Mouse (Mus musculus) ES-E14 (cell line): Measurements from ENCODE around the gene Gm38392. TPM values are rescaled to one million over a fixed set of nuclear protein-coding genes. Genes with fewer than 3 reads are reported as not detected.

Experiments used
- DNase-seq: peaks from one replicate; pipeline ENCODE4 v3.0.0-alpha.2; 2013; ENCODE audit warnings: low read depth, low spot score
- H3K27ac ChIP-seq: 2 replicates; pipeline ENCODE4 v1.5.1; 2012; ENCODE audit warnings: low read depth, mild to moderate bottlenecking, low read length, moderate library complexity, mixed read lengths; ENCODE audit not compliant: poor library complexity, insufficient read depth, severe bottlenecking
- H3K36me3 ChIP-seq: 2 replicates; pipeline ENCODE4 v1.6.1; 2012; ENCODE audit warnings: mild to moderate bottlenecking, low read length, moderate library complexity, mixed read lengths; ENCODE audit not compliant: control insufficient read depth, poor library complexity, insufficient read depth, severe bottlenecking
- H3K4me1 ChIP-seq, 2 experiments: fragments of 150-350 bp in 1 of 2; sonication (generic) in 1 of 2; 2 replicates each; pipeline ENCODE4 v1.6.1; 2012; ENCODE audit warnings: low read length in 2 of 2, mild to moderate bottlenecking in 1 of 2, mixed read lengths in 1 of 2; ENCODE audit not compliant: control insufficient read depth in 2 of 2, insufficient read depth in 2 of 2, poor library complexity in 1 of 2
- H3K4me3 ChIP-seq, 2 experiments: fragments of 150-350 bp in 1 of 2; sonication (generic) in 1 of 2; 2 replicates each; pipeline ENCODE4 v1.5.1; 2012; ENCODE audit warnings: low read length in 2 of 2, low read depth in 1 of 2, mild to moderate bottlenecking in 1 of 2, mixed read lengths in 1 of 2; ENCODE audit not compliant: insufficient read depth in 1 of 2, poor library complexity in 1 of 2, severe bottlenecking in 1 of 2
- H3K9ac ChIP-seq: 2 replicates; pipeline ENCODE4 v1.6.1; 2012; ENCODE audit warnings: low read depth, mild to moderate bottlenecking, low read length, mixed read lengths; ENCODE audit not compliant: poor library complexity, insufficient read depth, severe bottlenecking
- H3K9me3 ChIP-seq: fragments of 150-350 bp; sonication (generic); 2 replicates; pipeline ENCODE4 v1.6.1; 2012; ENCODE audit warnings: low read depth, mild to moderate bottlenecking, low read length; ENCODE audit not compliant: control insufficient read depth, insufficient read depth
- CHD2 ChIP-seq: IDR thresholded peaks from 2 replicates; pipeline ENCODE4 v1.6.1; 2014; ENCODE audit warnings: mild to moderate bottlenecking, low read depth, low read length, inconsistent platforms
- HCFC1 ChIP-seq: IDR thresholded peaks from 2 replicates; pipeline ENCODE4 v1.6.1; 2012; ENCODE audit warnings: low read length, inconsistent platforms, borderline replicate concordance; ENCODE audit not compliant: insufficient read depth
- MAFK ChIP-seq: IDR thresholded peaks from 2 replicates; pipeline ENCODE4 v1.6.1; 2014; ENCODE audit warnings: mild to moderate bottlenecking, low read depth, low read length, inconsistent platforms; ENCODE audit not compliant: insufficient read depth
- ZC3H11A ChIP-seq: IDR thresholded peaks from 2 replicates; pipeline ENCODE4 v1.6.1; 2012; ENCODE audit warnings: low read depth, mild to moderate bottlenecking, inconsistent platforms, low read length, borderline replicate concordance
- ZNF384 ChIP-seq: IDR thresholded peaks from 2 replicates; pipeline ENCODE4 v1.6.1; 2012; ENCODE audit warnings: low read depth, low read length, inconsistent platforms
- in situ Hi-C, 2 experiments: fragments of 600-800 bp; cut with MboI; formaldehyde crosslinking; loops; one replicate each; pipeline ENCODE4 v1.15.1; 2025; ENCODE audit warnings: low sequenced_read_pairs in 2 of 2, inconsistent platforms in 1 of 2; ENCODE audit not compliant: unreplicated experiment in 2 of 2
- total RNA-seq: library from RNA; depleted of rRNA; stranded (reverse); fragments of 300-350 nt; gene quantifications from 2 replicates; pipeline ENCODE4 v1.2.3, GENCODE M21; 2012

Gene Gm38392
- total RNA-seq, 1 experiment, result 2.4 TPM

DNA sequence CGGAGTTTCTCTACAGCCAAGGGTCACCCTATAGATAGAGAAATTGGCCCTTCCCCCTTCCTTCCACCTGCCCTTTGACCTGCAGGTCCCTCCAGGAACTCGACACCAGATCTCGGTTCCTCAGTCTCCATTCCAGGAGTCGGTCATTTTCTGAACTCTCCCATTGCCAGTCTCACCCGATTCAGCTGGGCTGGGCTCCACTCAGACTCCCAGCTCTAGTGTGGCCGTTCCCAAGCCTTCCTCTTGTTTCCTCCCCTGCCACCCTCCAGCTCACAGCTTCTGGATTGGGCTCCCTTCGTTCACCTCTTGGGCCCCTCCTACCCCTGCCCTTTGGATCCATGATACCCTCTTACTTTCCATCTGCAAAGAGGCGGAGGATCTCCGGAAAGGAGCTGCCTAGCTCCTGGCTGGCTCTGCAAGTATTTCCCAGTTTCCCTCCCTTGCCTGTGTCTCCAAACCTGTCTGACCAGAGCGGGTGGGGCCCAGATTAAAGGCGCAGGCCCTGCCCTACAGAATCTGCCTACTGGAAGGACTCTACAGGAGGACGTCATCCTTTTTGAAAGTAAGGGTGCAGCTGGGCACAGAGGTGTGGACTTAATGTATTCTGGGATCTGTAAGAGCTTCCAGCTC, 47.1 kb upstream of the Gm38392 start:
- H3K9me3 ChIP-seq, result no peaks in the 10 kb centered on the region
- TF ChIP-seq ZC3H11A (no peak), HCFC1 (no peak), ZNF384 (no peak), CHD2 (no peak), MAFK (no peak)
- in situ Hi-C loops, result no loop called here
- peaks cover 0 to 23% of the 10 kb centered on the region in 2 experiments; a peak in 1 of 4 replicates for H3K4me1 ChIP-seq
- peak overlapping the region; percentile 98 for H3K9ac ChIP-seq
- no peak for DNase-seq
- H3K4me3 ChIP-seq, result peak overlapping the region; percentile 77 to 91
- H3K36me3 ChIP-seq, result peaks cover 9% of the 10 kb centered on the region; the same call in 1 of the 2 replicates
- peak overlapping the region; percentile 99 for H3K27ac ChIP-seq

DNA sequence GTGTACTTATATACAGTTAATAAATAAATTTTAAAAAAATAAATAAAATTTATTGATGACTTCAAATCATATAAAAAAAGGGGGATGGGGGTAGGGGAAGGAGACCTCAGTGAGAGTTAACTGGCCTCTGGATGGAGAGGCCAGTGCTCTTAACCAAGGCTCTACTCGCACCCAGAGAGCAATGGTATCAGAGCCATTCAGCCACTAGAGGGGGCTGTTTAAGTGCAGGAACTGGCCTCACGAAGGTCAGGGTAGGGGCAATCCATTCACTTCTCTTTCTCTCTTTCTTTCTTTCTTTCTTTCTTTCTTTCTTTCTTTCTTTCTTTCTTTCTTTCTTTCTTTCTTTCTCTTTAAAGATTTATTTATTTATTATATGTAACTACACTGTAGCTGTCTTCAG, 44.3 kb upstream of the Gm38392 start:
- in situ Hi-C loops, result no loop called here
- TF ChIP-seq HCFC1, result no peak
- TF ChIP-seq ZC3H11A, result no peak
- TF ChIP-seq ZNF384, result no peak
- no peak for TF ChIP-seq CHD2
- no peak for TF ChIP-seq MAFK
- Histone ChIP-seq H3K27ac (no peak overlapping the region), H3K9me3 (no peaks in the 10 kb centered on the region), H3K4me1 (peaks cover 0 to 19% of the 10 kb centered on the region in 2 experiments; a peak in 1 of 4 replicates), H3K9ac (no peak overlapping the region), H3K36me3 (peaks cover 22% of the 10 kb centered on the region), H3K4me3 (no peak overlapping the region)
- DNase-seq, result peak; percentile 75

DNA sequence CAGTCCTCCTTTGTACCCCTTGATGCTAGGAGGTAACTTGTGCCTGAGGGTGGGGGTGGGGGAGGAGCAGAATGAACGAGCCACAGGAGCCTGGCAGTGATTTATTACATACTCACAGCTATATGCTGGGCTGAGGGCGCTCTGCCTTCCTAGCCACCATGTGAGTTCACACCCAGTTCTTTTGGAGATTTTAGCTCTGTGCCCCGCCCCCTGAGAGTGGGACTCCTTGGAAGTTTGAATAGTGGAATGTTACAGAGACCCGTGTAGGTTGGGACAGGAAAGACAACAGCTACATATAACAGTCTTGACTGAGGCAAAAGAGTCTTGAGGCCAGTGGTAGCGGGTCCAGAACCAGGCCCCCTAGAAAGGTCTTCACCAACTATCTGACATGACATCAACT, 41.9 kb upstream of the Gm38392 start:
- Histone ChIP-seq H3K4me1 (peaks cover 0 to 19% of the 10 kb centered on the region in 2 experiments; a peak in 1 of 4 replicates), H3K9ac (peak overlapping the region; percentile 4; the same call in 1 of the 2 replicates), H3K36me3 (peaks cover 22% of the 10 kb centered on the region), H3K27ac (no peak overlapping the region), H3K9me3 (no peaks in the 10 kb centered on the region), H3K4me3 (no peak overlapping the region)
- DNase-seq, result no peak
- in situ Hi-C loops, result no loop called here
- no peak for TF ChIP-seq ZNF384
- TF ChIP-seq HCFC1, result no peak
- no peak for TF ChIP-seq ZC3H11A
- TF ChIP-seq CHD2, result no peak
- no peak for TF ChIP-seq MAFK

DNA sequence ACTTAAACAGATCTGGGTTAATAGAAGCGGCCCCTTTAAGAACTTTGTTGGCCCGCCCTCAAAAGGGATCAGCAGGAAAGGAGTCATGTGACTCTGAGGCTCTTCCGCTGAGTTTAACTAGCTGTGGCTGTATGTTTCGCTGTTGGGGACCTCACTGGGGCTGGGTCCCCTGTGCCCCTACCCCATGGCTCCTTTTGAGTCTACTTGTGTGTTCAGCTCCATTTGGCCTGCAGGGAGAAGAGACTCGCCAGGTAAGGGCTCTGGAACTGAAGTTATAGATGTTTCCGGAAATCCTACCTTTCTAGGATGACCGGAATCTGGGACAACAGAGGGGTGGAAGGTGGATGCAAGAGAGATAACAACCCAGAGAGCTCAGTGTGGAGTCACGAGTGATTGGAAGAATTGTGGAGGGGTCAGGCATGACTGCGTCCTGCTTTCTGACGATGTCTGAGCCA, 38.0 kb upstream of the Gm38392 start, which contains the start of gene Glmp:
Glmp (plus strand) TSS at position 73 of the 455 bp plus-strand sequence.
- in situ Hi-C loops, result loop anchor here (25.0 kb wide), 2 partner anchors 387 to 1712 kb away; partner anchors contain the start of gene Rit1 (in 1 of the 2)
- no peaks in the 10 kb centered on the region for H3K9me3 ChIP-seq
- peaks cover 0 to 8% of the 10 kb centered on the region in 2 experiments; a peak in 1 of 4 replicates for H3K4me1 ChIP-seq
- no peak within 1 kb of the TSS for H3K27ac ChIP-seq
- peak within 1 kb of the TSS; percentile 75 to 79 for H3K4me3 ChIP-seq
- DNase-seq, result no peak
- H3K9ac ChIP-seq, result peak within 1 kb of the TSS; percentile 80
- TF ChIP-seq CHD2 (no peak), ZNF384 (no peak), ZC3H11A (no peak), MAFK (no peak), HCFC1 (no peak)
- H3K36me3 ChIP-seq, result peaks cover 41% of the 10 kb centered on the region
